Mouse (Mus musculus) cerebellum, adult 2 months (tissue): ENCODE measurements around the gene Snapc2.

Source experiments
- CTCF ChIP-seq: fragments of 200-500 bp; IDR thresholded peaks from 2 replicates; pipeline ENCODE4 v1.5.1; 2011; ENCODE audit warnings: low read depth, mild to moderate bottlenecking, control low read depth, low read length, moderate library complexity, borderline replicate concordance; ENCODE audit not compliant: insufficient read depth
- POLR2A ChIP-seq: fragments of 200-500 bp; IDR thresholded peaks from 2 replicates; pipeline ENCODE4 v1.6.1; 2011; ENCODE audit warnings: low read length, control low read depth, borderline replicate concordance; ENCODE audit not compliant: insufficient read depth

DNA sequence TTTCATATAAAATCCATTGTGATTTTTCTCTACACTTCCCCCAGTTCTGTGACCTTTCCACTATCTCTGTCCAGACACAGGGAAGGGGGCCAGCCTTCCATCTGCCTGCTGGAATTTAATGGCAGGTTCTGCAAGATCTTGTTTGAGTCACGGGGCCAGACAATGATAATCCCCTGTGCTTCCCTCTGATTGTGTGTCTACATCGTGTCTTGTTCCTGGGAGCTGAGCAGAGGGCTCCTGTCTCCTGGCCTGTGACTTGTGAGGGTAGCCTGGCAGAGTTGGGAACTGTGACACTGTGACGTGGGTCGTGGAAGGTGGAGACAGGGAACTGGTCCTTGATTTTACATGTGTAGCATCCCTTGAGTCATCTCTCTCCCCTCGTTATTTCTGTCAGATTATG lies 23.1 kb upstream of the Snapc2 start:
- no peak for TF ChIP-seq CTCF
- TF ChIP-seq POLR2A = no peak
